Comparison of ENCODE assay signal across 8 mouse cellular contexts in genomic region chr11:86756156-86757141, GRCm38 (mm10). TPM values are rescaled to one million over a fixed set of nuclear protein-coding genes. Genes with fewer than 3 reads are reported as not detected.
DNase-seq lines count a peak whose midpoint lies in the region; ATAC-seq and TF ChIP-seq lines count a peak whose summit lies in the region.

No protein-coding gene starts in this region.

- H3K4me2 ChIP-seq in CH12.LX (ENCODE audit: insufficient read depth, low read depth, poor library complexity, severe bottlenecking) = peak overlapping the region; percentile 88
- peak overlapping the region; percentile 96 for H3K4me2 ChIP-seq in heart, embryonic 16.5 days (ENCODE audit: low read depth, low read length)
- H3K4me2 ChIP-seq in neural tube, embryonic 15.5 days = peak overlapping the region; percentile 94

- 2% methylated on average over 31 of the region's 31 CpGs for WGBS in bone marrow, adult 2 months
- WGBS in forebrain, embryonic 10.5 days = 6% methylated on average over 31 of the region's 31 CpGs
- WGBS in heart, embryonic 16.5 days = under 1% methylated on average over 31 of the region's 31 CpGs
- 1% methylated on average over 31 of the region's 31 CpGs for WGBS in neural tube, embryonic 15.5 days
- 2% methylated on average over 31 of the region's 31 CpGs for whole genome bisulfite sequencing in thymus, adult 2 months

- H3K36me3 ChIP-seq in CH12.LX (replicated peaks in 1 of 2; ENCODE audit: control insufficient read depth in 1 of 2, insufficient read depth in 1 of 2, low read length in 1 of 2) = peaks cover 6 to 22% of the 10 kb centered on the region in 2 experiments
- H3K36me3 ChIP-seq in forebrain, embryonic 10.5 days (replicated peaks) = peaks cover 18% of the 10 kb centered on the region
- no peaks in the 10 kb centered on the region for H3K36me3 ChIP-seq in heart, embryonic 16.5 days (ENCODE audit: control insufficient read depth, insufficient read depth)
- no peaks in the 10 kb centered on the region for H3K36me3 ChIP-seq in neural tube, embryonic 15.5 days
- H3K36me3 ChIP-seq in thymus, adult 2 months (ENCODE audit: control insufficient read depth, insufficient read depth, low read length) = no peaks in the 10 kb centered on the region

- H3K27ac ChIP-seq in CH12.LX (ENCODE audit: insufficient read depth, low read depth) = peak overlapping the region; percentile 85
- peak overlapping the region; percentile 98 for H3K27ac ChIP-seq in bone marrow, adult 2 months (ENCODE audit: control insufficient read depth, insufficient read depth, low read depth, low read length, poor library complexity)
- H3K27ac ChIP-seq in forebrain, embryonic 10.5 days = peak overlapping the region; percentile 96
- peak overlapping the region; percentile 98 for H3K27ac ChIP-seq in heart, embryonic 16.5 days (ENCODE audit: low read length)
- peak overlapping the region; percentile 99 for H3K27ac ChIP-seq in neural tube, embryonic 15.5 days (replicated peaks)
- peak overlapping the region; percentile 88 for H3K27ac ChIP-seq in thymus, adult 2 months (ENCODE audit: control insufficient read depth, insufficient read depth, low read length)

- TF ChIP-seq CTCF in CH12.LX (conservative IDR thresholded peaks at IDR 0.05 in 1 of 2, IDR thresholded peaks at IDR 0.05 in 1 of 2; ENCODE audit: low read depth in 2 of 2, low read length in 2 of 2) = no peak
- TF ChIP-seq CTCF in bone marrow, adult 2 months (IDR thresholded peaks at IDR 0.05; ENCODE audit: control insufficient read depth, insufficient read depth, low read length) = no peak
- no peak for TF ChIP-seq CTCF in thymus, adult 2 months (IDR thresholded peaks at IDR 0.05; ENCODE audit: borderline replicate concordance, control insufficient read depth, extremely low read depth, insufficient read depth, low read length, poor library complexity)

- TF ChIP-seq RAD21 in CH12.LX (IDR thresholded peaks at IDR 0.05; ENCODE audit: low read depth, low read length) = no peak

- H3K27me3 ChIP-seq in CH12.LX (replicated peaks) = no peaks in the 10 kb centered on the region
- no peaks in the 10 kb centered on the region for H3K27me3 ChIP-seq in forebrain, embryonic 10.5 days (ENCODE audit: poor library complexity, severe bottlenecking)
- H3K27me3 ChIP-seq in heart, embryonic 16.5 days (ENCODE audit: control insufficient read depth, insufficient read depth, low read length) = no peaks in the 10 kb centered on the region
- no peaks in the 10 kb centered on the region for H3K27me3 ChIP-seq in neural tube, embryonic 15.5 days (replicated peaks)
- H3K27me3 ChIP-seq in thymus, adult 2 months (ENCODE audit: control insufficient read depth, insufficient read depth, low read length) = no peaks in the 10 kb centered on the region

- H3K4me3 ChIP-seq in CH12.LX (replicated peaks in 1 of 3; ENCODE audit: low read depth in 2 of 3, low read length in 2 of 3, poor library complexity in 1 of 3) = peak overlapping the region; percentile 81 to 93 (median 86)
- H3K4me3 ChIP-seq in bone marrow, adult 2 months (replicated peaks; ENCODE audit: control insufficient read depth, low read depth, low read length) = peak overlapping the region; percentile 90
- H3K4me3 ChIP-seq in forebrain, embryonic 10.5 days = peak overlapping the region; percentile 96
- H3K4me3 ChIP-seq in heart, embryonic 16.5 days (ENCODE audit: low read length) = peak overlapping the region; percentile 89
- peak overlapping the region; percentile 94 for H3K4me3 ChIP-seq in neural tube, embryonic 15.5 days (replicated peaks)
- peak overlapping the region; percentile 99 for H3K4me3 ChIP-seq in thymus, adult 2 months (ENCODE audit: control insufficient read depth, insufficient read depth, low read length)

- peaks cover 13 to 56% of the 10 kb centered on the region in 2 experiments for H3K4me1 ChIP-seq in CH12.LX (ENCODE audit: control insufficient read depth in 1 of 2, insufficient read depth in 2 of 2)
- H3K4me1 ChIP-seq in bone marrow, adult 2 months (ENCODE audit: control insufficient read depth, insufficient read depth, low read length) = no peaks in the 10 kb centered on the region
- peaks cover 39% of the 10 kb centered on the region for H3K4me1 ChIP-seq in forebrain, embryonic 10.5 days
- H3K4me1 ChIP-seq in heart, embryonic 16.5 days (ENCODE audit: control insufficient read depth, insufficient read depth, low read length) = peaks cover 25% of the 10 kb centered on the region
- peaks cover 40% of the 10 kb centered on the region for H3K4me1 ChIP-seq in neural tube, embryonic 15.5 days
- peaks cover 5% of the 10 kb centered on the region; the same call in 1 of the 2 replicates for H3K4me1 ChIP-seq in thymus, adult 2 months (replicated peaks; ENCODE audit: control insufficient read depth, insufficient read depth, low read length)

- no peaks in the 10 kb centered on the region for H3K9me3 ChIP-seq in CH12.LX (replicated peaks; ENCODE audit: low read length)
- no peaks in the 10 kb centered on the region for H3K9me3 ChIP-seq in forebrain, embryonic 10.5 days
- no peaks in the 10 kb centered on the region for H3K9me3 ChIP-seq in heart, embryonic 16.5 days (replicated peaks; ENCODE audit: control insufficient read depth, low read length)
- H3K9me3 ChIP-seq in neural tube, embryonic 15.5 days (replicated peaks) = no peaks in the 10 kb centered on the region

- in situ Hi-C loops in CH12.LX (cut with MboI; ENCODE audit: low pct_ligation_motif_present, low pct_unique_long_range_greater_than_20kb, low sequenced_read_pairs) = no loop called here

- peak; percentile 61 for DNase-seq in CH12.LX (ENCODE audit: extremely low read depth)
- peak; percentile 33 for DNase-seq in forebrain, embryonic 10.5 days (ENCODE audit: extremely low spot score, low spot score)
- DNase-seq in kidney, postnatal 25 days = peak; percentile 78 to 85
- DNase-seq in lung, adult 18-20 months = peak; percentile 45 to 52
- DNase-seq in thymus, adult 2 months = peak; percentile 22

- dilution Hi-C loops in CH12.LX (cut with MboI; ENCODE audit: extremely low pct_ligation_motif_present, extremely low pct_unique_long_range_greater_than_20kb, low sequenced_read_pairs) = no loop called here

- peaks cover 51% of the 10 kb centered on the region for H3K79me2 ChIP-seq in CH12.LX (replicated peaks; ENCODE audit: control insufficient read depth, extremely low read depth, insufficient read depth, poor library complexity, severe bottlenecking)

- H3K9ac ChIP-seq in CH12.LX (ENCODE audit: insufficient read depth, low read depth) = peak overlapping the region; percentile 90
- peak overlapping the region; percentile 97 for H3K9ac ChIP-seq in heart, embryonic 16.5 days (ENCODE audit: low read length)
- peak overlapping the region; percentile 96 for H3K9ac ChIP-seq in neural tube, embryonic 15.5 days (replicated peaks)

- no peak for TF ChIP-seq POLR2A in CH12.LX (IDR thresholded peaks at IDR 0.05; ENCODE audit: low read depth, low read length)
- TF ChIP-seq POLR2A in bone marrow, adult 2 months (IDR thresholded peaks at IDR 0.05; ENCODE audit: borderline replicate concordance, control insufficient read depth, low read depth, low read length) = no peak
- TF ChIP-seq POLR2A in thymus, adult 2 months (IDR thresholded peaks at IDR 0.05; ENCODE audit: control insufficient read depth, extremely low read depth, insufficient read depth, low read length, poor library complexity) = no peak

- ATAC-seq in heart, embryonic 16.5 days (replicated peaks; ENCODE audit: extremely low read depth, insufficient read depth, low FRiP score) = peak; percentile 1; the same call in 1 of the 2 replicates
- peak; percentile 16 for ATAC-seq in neural tube, embryonic 15.5 days (ENCODE audit: low FRiP score)

- 0 out of 2 replicates have a peak, but pooled peaks have one; percentile 22 for TF ChIP-seq EP300 in CH12.LX (IDR thresholded peaks at IDR 0.05; ENCODE audit: low read length)

TF ChIP-seq in CH12.LX, 34 proteins besides CTCF, POLR2A, EP300 and RAD21:
- TF ChIP-seq POLR2AphosphoS2 (IDR thresholded peaks at IDR 0.05; ENCODE audit: low read depth, low read length) (0 out of 2 replicates have a peak, but pooled peaks have one; percentile 6), MXI1 (IDR thresholded peaks at IDR 0.05; ENCODE audit: low read depth, low read length) (peak; percentile 63; the same call in 1 of the 2 replicates), TBP (conservative IDR thresholded peaks at IDR 0.05; ENCODE audit: low read depth, low read length) (peak; percentile 68), MAFK (IDR thresholded peaks at IDR 0.05; ENCODE audit: insufficient replicate concordance, low read length) (no peak), ELF1 (IDR thresholded peaks at IDR 0.05; ENCODE audit: low read depth, low read length) (peak; percentile 62; the same call in 1 of the 2 replicates), MYC (IDR thresholded peaks at IDR 0.05; ENCODE audit: low read depth, low read length) (0 out of 2 replicates have a peak, but pooled peaks have one; percentile 26)

RNA-seq across cellular contexts. Expression of gene Cltc, which starts 0.9 kb away (rescaled TPM):
- 140 and 174 TPM in 2 replicates for total RNA-seq in CH12.LX (2012; rRNA removed)
- 284 and 303 TPM in 2 replicates for total RNA-seq in CH12.LX (2014; rRNA removed)
- polyA plus RNA-seq in CH12.LX (2012; ENCODE audit: insufficient read length, low read depth) = 219 and 256 TPM in 2 replicates
- polyA plus RNA-seq in bone marrow, adult 2 months (2011; ENCODE audit: insufficient read depth, insufficient read length, low replicate concordance, missing spikeins) = 72.0 and 82.1 TPM in 2 replicates
- 137 and 141 TPM in 2 replicates for polyA plus RNA-seq in forebrain, embryonic 10.5 days (2016; fragmentation: Nextera tagmentation; extraction: Ambion mirVana)
- 119 and 127 TPM in 2 replicates for polyA plus RNA-seq in heart, embryonic 16.5 days (2015; fragmentation: Nextera tagmentation; extraction: Ambion mirVana)
- 147 and 153 TPM in 2 replicates for polyA plus RNA-seq in neural tube, embryonic 15.5 days (2015; fragmentation: Nextera tagmentation; extraction: Ambion mirVana)
- polyA plus RNA-seq in thymus, adult 2 months (2012; rRNA removed) = 70.7 and 77.3 TPM in 2 replicates

RNA-seq across cellular contexts. Expression of gene Dhx40, which starts 51.1 kb away (rescaled TPM):
- total RNA-seq in CH12.LX (2012; rRNA removed) (12.3 and 12.6 TPM in 2 replicates), CH12.LX (2014; rRNA removed) (20.3 and 23.3 TPM in 2 replicates)
- polyA plus RNA-seq in CH12.LX (2012; ENCODE audit: insufficient read length, low read depth) = 15.5 and 15.6 TPM in 2 replicates
- 7.1 and 18.2 TPM in 2 replicates for polyA plus RNA-seq in bone marrow, adult 2 months (2011; ENCODE audit: insufficient read depth, insufficient read length, low replicate concordance, missing spikeins)
- polyA plus RNA-seq in forebrain, embryonic 10.5 days (2016; fragmentation: Nextera tagmentation; extraction: Ambion mirVana) = 39.7 and 41.6 TPM in 2 replicates
- polyA plus RNA-seq in heart, embryonic 16.5 days (2015; fragmentation: Nextera tagmentation; extraction: Ambion mirVana) = 14.9 and 16.1 TPM in 2 replicates
- 15.5 and 15.7 TPM in 2 replicates for polyA plus RNA-seq in neural tube, embryonic 15.5 days (2015; fragmentation: Nextera tagmentation; extraction: Ambion mirVana)
- 4.6 and 5.4 TPM in 2 replicates for polyA plus RNA-seq in thymus, adult 2 months (2012; rRNA removed)

Comparison
In these comparisons a context has a peak if more than half of its experiments do, and no peak if none do; other contexts are left out.
1. Peak in every context shown above with its lines: DNase-seq, ATAC-seq, H3K4me3 ChIP-seq and H3K27ac ChIP-seq.
2. DNase-seq: peak in every context shown above with its lines; median percentile 82 in kidney, postnatal 25 days; 61 in CH12.LX; 48 in lung, adult 18-20 months; 33 in forebrain, embryonic 10.5 days; 22 in thymus, adult 2 months.